Mouse (Mus musculus): ENCODE measurements around the gene Map1b. TPM values are rescaled to one million over a fixed set of nuclear protein-coding genes. Genes with fewer than 3 reads are reported as not detected.
A peak's percentile ranks its signal among the peaks of the same experiment; 100 is the strongest.

The Map1b gene
- polyA plus RNA-seq, 2 experiments = 17.5 to 142 TPM

DNA sequence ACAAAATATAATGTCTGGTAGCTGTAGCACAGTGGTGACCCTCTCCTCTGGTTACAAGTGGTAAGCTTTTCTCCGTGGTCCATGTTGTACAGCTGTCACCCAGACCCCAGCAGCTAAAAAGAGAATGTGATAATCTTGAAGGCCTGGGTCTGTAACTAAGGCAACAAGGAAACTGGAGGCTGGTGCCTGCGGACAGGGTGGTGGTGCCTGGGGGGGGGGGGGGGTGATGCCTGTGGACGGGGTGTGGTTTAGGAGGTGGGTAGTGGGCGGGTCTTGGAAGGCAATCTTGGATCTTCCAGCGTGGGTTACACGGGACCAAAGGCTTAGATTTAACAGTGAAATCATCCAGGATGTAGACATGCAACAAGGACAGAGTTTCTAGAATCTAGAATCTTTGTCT, 134.0 kb downstream of the Map1b start:
- WGBS = 50% methylated on average over 6 of the region's 6 CpGs

DNA sequence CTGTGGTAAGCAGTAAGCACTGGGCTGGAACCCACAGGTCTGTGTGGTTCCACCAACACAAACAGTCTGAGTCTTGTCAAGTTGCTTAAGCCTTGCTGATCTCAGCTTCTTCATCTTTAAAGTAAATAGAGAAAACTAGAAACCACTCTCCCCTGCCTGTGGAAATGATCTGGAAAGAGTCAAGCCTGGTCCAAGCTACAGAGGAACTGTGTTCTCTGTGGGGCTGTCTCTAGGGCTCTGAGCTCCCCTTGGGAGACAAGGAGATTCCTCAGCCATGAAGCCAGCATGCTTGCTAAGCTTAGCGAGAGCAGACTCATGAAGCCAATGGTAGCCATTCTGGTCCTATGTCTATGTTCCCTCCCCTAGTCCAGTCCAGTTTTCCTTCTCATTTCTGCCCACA, 138.1 kb downstream of the Map1b start:
- peaks cover 7% of the 10 kb centered on the region; the same call in 1 of the 2 replicates for H3K4me1 ChIP-seq (ENCODE audit: control insufficient read depth, insufficient read depth, low read length)

More for the DNA sequence above, 134.0 kb downstream of the Map1b start:
- Histone ChIP-seq H3K4me3 (replicated peaks; ENCODE audit: low read length) (no peak overlapping the region), H3K36me3 (ENCODE audit: control insufficient read depth, insufficient read depth, low read length) (peaks cover 8% of the 10 kb centered on the region), H3K27ac (replicated peaks; ENCODE audit: low read depth, low read length) (no peak overlapping the region), H3K9ac (ENCODE audit: low read depth, low read length, severe bottlenecking) (no peak overlapping the region), H3K4me1 (ENCODE audit: control insufficient read depth, insufficient read depth, low read length) (no peaks in the 10 kb centered on the region), H3K4me2 (replicated peaks; ENCODE audit: low read depth, low read length, severe bottlenecking) (no peak overlapping the region), H3K9me3 (ENCODE audit: control insufficient read depth, low read length) (no peaks in the 10 kb centered on the region), H3K27me3 (ENCODE audit: control insufficient read depth, insufficient read depth, low read length) (no peaks in the 10 kb centered on the region)
- peak; percentile 58 for ATAC-seq (ENCODE audit: low FRiP score, low read depth)
- DNase-seq (ENCODE audit: low spot score) = no peak
- TF ChIP-seq POLR2A (IDR thresholded peaks at IDR 0.05; ENCODE audit: borderline replicate concordance, extremely low read depth, insufficient read depth, insufficient read length) = no peak

DNA sequence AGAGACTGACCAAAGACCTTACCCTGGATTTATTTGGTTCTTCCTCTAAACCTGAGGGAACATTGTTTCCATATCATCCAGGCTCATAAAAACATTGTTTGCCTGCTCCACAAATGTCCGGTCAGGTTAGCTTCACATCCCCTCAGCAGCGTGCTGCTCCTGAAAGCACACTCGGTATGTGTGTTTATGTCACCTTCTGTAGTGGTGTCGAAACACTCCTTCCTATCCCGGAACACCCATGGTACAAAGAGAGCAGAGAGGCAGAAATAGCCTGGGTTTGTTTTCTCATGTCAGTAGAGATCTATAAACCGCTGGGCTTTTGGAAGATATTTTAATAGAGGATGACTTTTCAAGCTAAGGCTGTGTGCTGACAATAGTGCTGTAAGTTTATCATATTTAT, 139.3 kb downstream of the Map1b start:
- H3K4me2 ChIP-seq (replicated peaks; ENCODE audit: low read depth, low read length, severe bottlenecking) = no peak overlapping the region
- DNase-seq (ENCODE audit: low spot score) (no peak), ATAC-seq (ENCODE audit: low FRiP score, low read depth) (no peak)
- no peak overlapping the region for H3K9ac ChIP-seq (ENCODE audit: low read depth, low read length, severe bottlenecking)
- H3K4me3 ChIP-seq (replicated peaks; ENCODE audit: low read length) = no peak overlapping the region
- H3K27ac ChIP-seq (replicated peaks; ENCODE audit: low read depth, low read length) = no peak overlapping the region
- no peaks in the 10 kb centered on the region for H3K27me3 ChIP-seq (ENCODE audit: control insufficient read depth, insufficient read depth, low read length)
- no peak for TF ChIP-seq POLR2A (IDR thresholded peaks at IDR 0.05; ENCODE audit: borderline replicate concordance, extremely low read depth, insufficient read depth, insufficient read length)
- WGBS = 84% methylated on average over 6 of the region's 6 CpGs
- no peaks in the 10 kb centered on the region for H3K9me3 ChIP-seq (ENCODE audit: control insufficient read depth, low read length)
- peaks cover 8% of the 10 kb centered on the region for H3K36me3 ChIP-seq (ENCODE audit: control insufficient read depth, insufficient read depth, low read length)
- peaks cover 7% of the 10 kb centered on the region; the same call in 1 of the 2 replicates for H3K4me1 ChIP-seq (ENCODE audit: control insufficient read depth, insufficient read depth, low read length)

More for the DNA sequence above, 138.1 kb downstream of the Map1b start:
- no peak overlapping the region for H3K4me3 ChIP-seq (replicated peaks; ENCODE audit: low read length)
- WGBS = 91% methylated on average over 1 of the region's 1 CpGs
- no peak overlapping the region for H3K27ac ChIP-seq (replicated peaks; ENCODE audit: low read depth, low read length)
- ATAC-seq (ENCODE audit: low FRiP score, low read depth) (no peak), DNase-seq (ENCODE audit: low spot score) (no peak)
- no peak for TF ChIP-seq POLR2A (IDR thresholded peaks at IDR 0.05; ENCODE audit: borderline replicate concordance, extremely low read depth, insufficient read depth, insufficient read length)
- peaks cover 8% of the 10 kb centered on the region for H3K36me3 ChIP-seq (ENCODE audit: control insufficient read depth, insufficient read depth, low read length)
- H3K9ac ChIP-seq (ENCODE audit: low read depth, low read length, severe bottlenecking) = no peak overlapping the region
- H3K27me3 ChIP-seq (ENCODE audit: control insufficient read depth, insufficient read depth, low read length) = no peaks in the 10 kb centered on the region
- no peak overlapping the region for H3K4me2 ChIP-seq (replicated peaks; ENCODE audit: low read depth, low read length, severe bottlenecking)
- no peaks in the 10 kb centered on the region for H3K9me3 ChIP-seq (ENCODE audit: control insufficient read depth, low read length)

DNA sequence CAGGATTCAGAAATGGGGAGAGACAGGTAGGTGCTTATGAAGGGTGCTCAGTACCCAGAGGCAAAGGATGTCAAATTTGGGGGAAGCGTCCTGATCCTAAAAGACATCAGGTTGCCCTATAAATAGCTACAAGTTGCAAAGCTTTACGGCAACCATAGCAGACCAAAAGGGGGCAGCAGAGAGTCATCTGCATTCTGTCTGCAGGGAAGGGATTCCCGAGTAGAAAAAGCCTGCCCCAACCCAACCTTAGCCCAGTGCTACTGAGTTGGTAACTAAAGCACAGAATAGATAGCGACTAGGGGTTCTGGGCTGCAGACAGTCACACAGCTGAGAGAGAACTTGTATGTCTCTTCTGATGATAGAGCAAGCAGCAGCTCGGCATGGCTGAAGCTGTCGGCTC, 140.8 kb downstream of the Map1b start:
- Histone ChIP-seq H3K4me3 (replicated peaks; ENCODE audit: low read length) (no peak overlapping the region), H3K4me1 (ENCODE audit: control insufficient read depth, insufficient read depth, low read length) (peaks cover 7% of the 10 kb centered on the region; the same call in 1 of the 2 replicates), H3K9ac (ENCODE audit: low read depth, low read length, severe bottlenecking) (no peak overlapping the region), H3K27me3 (ENCODE audit: control insufficient read depth, insufficient read depth, low read length) (no peaks in the 10 kb centered on the region), H3K36me3 (ENCODE audit: control insufficient read depth, insufficient read depth, low read length) (peaks cover 4% of the 10 kb centered on the region; the same call in 1 of the 2 replicates), H3K9me3 (ENCODE audit: control insufficient read depth, low read length) (no peaks in the 10 kb centered on the region), H3K4me2 (replicated peaks; ENCODE audit: low read depth, low read length, severe bottlenecking) (no peak overlapping the region), H3K27ac (replicated peaks; ENCODE audit: low read depth, low read length) (no peak overlapping the region)
- peak; percentile 92 for DNase-seq (ENCODE audit: low spot score)
- ATAC-seq (ENCODE audit: low FRiP score, low read depth) = peak; percentile 59; the same call in 1 of the 2 replicates
- WGBS = 36% methylated on average over 6 of the region's 6 CpGs
- TF ChIP-seq POLR2A (IDR thresholded peaks at IDR 0.05; ENCODE audit: borderline replicate concordance, extremely low read depth, insufficient read depth, insufficient read length) = no peak

DNA sequence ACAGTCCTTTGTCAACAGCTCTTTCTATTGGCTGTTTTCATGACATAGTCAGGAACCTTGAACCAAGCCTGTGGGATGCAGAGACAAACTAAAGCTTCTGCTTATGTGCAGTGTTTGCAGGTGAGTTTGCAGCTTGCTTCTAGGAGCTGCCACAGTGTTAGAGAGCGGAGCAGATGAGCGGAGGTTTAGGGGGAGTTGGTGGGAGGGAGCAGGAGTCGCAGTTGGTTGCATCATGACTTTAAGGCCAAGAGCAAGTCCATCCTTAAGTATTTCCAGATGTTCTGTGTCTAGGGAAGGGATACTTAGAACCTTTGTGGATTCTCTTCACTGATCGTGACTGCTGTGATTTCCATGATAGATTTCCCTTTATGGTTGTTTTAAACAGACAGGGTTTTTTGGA, 142.1 kb downstream of the Map1b start:
- no peak overlapping the region for H3K4me3 ChIP-seq (replicated peaks; ENCODE audit: low read length)
- no peak overlapping the region for H3K9ac ChIP-seq (ENCODE audit: low read depth, low read length, severe bottlenecking)
- peak overlapping the region; percentile 39; the same call in 1 of the 2 replicates for H3K27ac ChIP-seq (replicated peaks; ENCODE audit: low read depth, low read length)
- peak; percentile 72; the same call in 1 of the 2 replicates for ATAC-seq (ENCODE audit: low FRiP score, low read depth)
- 45% methylated on average over 4 of the region's 4 CpGs for WGBS
- 0 out of 2 replicates have a peak, but pooled peaks cover 4% of the 10 kb centered on the region for H3K36me3 ChIP-seq (ENCODE audit: control insufficient read depth, insufficient read depth, low read length)
- peak; percentile 60 for DNase-seq (ENCODE audit: low spot score)
- no peaks in the 10 kb centered on the region for H3K27me3 ChIP-seq (ENCODE audit: control insufficient read depth, insufficient read depth, low read length)
- no peak for TF ChIP-seq POLR2A (IDR thresholded peaks at IDR 0.05; ENCODE audit: borderline replicate concordance, extremely low read depth, insufficient read depth, insufficient read length)
- H3K9me3 ChIP-seq (ENCODE audit: control insufficient read depth, low read length) = no peaks in the 10 kb centered on the region
- H3K4me2 ChIP-seq (replicated peaks; ENCODE audit: low read depth, low read length, severe bottlenecking) = no peak overlapping the region
- peaks cover 7% of the 10 kb centered on the region; the same call in 1 of the 2 replicates for H3K4me1 ChIP-seq (ENCODE audit: control insufficient read depth, insufficient read depth, low read length)
